Mouse (Mus musculus) embryonic facial prominence, embryonic 12.5 days (tissue): ENCODE measurements around the gene Hcrtr1. TPM values are rescaled to one million over a fixed set of nuclear protein-coding genes. Genes with fewer than 3 reads are reported as not detected.

Experiments
- ATAC-seq: fragments of 200-750 bp; cut with Nextera tagmentation; 2 replicates; pipeline ENCODE4 v1.8.0; 2017; ENCODE audit not compliant: insufficient number of reproducible peaks, insufficient read depth, low FRiP score, low TSS enrichment
- H3K27ac ChIP-seq: fragments of 300-500 bp; sonication (generic); 2 replicates; pipeline ENCODE4 v1.5.1; 2016; ENCODE audit warnings: mild to moderate bottlenecking
- H3K27me3 ChIP-seq: fragments of 300-500 bp; sonication (generic); 2 replicates; pipeline ENCODE4 v1.6.1; 2016; ENCODE audit warnings: mild to moderate bottlenecking, moderate library complexity
- H3K36me3 ChIP-seq: fragments of 300-500 bp; sonication (generic); 2 replicates; pipeline ENCODE4 v1.6.1; 2016; ENCODE audit warnings: mild to moderate bottlenecking
- H3K4me1 ChIP-seq: fragments of 300-500 bp; sonication (generic); 2 replicates; pipeline ENCODE4 v1.6.1; 2016
- H3K4me2 ChIP-seq: fragments of 300-500 bp; sonication (generic); replicated peaks from 2 replicates; pipeline ENCODE4 v1.6.1; 2016; ENCODE audit warnings: mild to moderate bottlenecking, moderate library complexity
- H3K4me3 ChIP-seq: fragments of 300-500 bp; sonication (generic); 2 replicates; pipeline ENCODE4 v1.5.1; 2016; ENCODE audit warnings: mild to moderate bottlenecking
- H3K9ac ChIP-seq: fragments of 300-500 bp; sonication (generic); 2 replicates; pipeline ENCODE4 v1.6.1; 2016; ENCODE audit warnings: mild to moderate bottlenecking, moderate library complexity
- H3K9me3 ChIP-seq: fragments of 300-500 bp; sonication (generic); 2 replicates; pipeline ENCODE4 v1.6.1; 2016; ENCODE audit warnings: mild to moderate bottlenecking, moderate library complexity
- WGBS: fragments of 180-500 bp; shearing (Covaris S2); methylation state at CpG from one replicate; pipeline ENCODE4 v1.1.7; 2016; 5-methylcytosine and 5-hydroxymethylcytosine counted together
- polyA plus RNA-seq: library from polyadenylated mRNA; unstranded; fragments of >200 nt; fragmentation: Nextera tagmentation; extraction: Ambion mirVana; gene quantifications from 2 replicates; pipeline ENCODE4 v1.2.1, GENCODE M21; 2016

Gene Hcrtr1
- polyA plus RNA-seq, 1 experiment from 2014 or later: 0.32 TPM

DNA sequence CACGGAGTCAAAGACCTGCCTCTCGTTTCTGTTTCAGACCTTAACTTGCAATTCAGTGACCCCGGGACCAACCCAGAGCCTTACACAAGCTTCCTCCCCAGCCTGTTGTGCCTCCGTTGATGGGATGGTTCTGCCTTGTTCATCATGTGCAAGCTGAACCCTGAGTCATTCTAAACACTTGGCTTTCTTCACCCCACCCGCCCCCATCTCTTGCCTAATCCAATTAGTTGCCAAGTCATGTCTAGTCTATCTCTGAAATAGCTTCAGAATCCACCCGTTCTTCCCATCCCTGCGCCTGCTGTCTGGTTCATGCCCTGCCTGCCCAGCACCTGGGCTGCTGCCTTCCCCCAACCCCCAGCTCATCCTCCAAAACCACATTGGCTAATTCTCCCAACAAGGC, 26.9 kb downstream of the Hcrtr1 start:
- no peak overlapping the region for H3K4me3 ChIP-seq
- no peaks in the 10 kb centered on the region for H3K27me3 ChIP-seq
- H3K9ac ChIP-seq: no peak overlapping the region
- no peaks in the 10 kb centered on the region; the same call in 1 of the 2 replicates for H3K36me3 ChIP-seq
- H3K27ac ChIP-seq: no peak overlapping the region
- H3K4me2 ChIP-seq: no peak overlapping the region
- no peak for ATAC-seq
- H3K9me3 ChIP-seq: no peaks in the 10 kb centered on the region
- peaks cover 8% of the 10 kb centered on the region for H3K4me1 ChIP-seq
- 84% methylated on average over 7 of the region's 7 CpGs for WGBS

DNA sequence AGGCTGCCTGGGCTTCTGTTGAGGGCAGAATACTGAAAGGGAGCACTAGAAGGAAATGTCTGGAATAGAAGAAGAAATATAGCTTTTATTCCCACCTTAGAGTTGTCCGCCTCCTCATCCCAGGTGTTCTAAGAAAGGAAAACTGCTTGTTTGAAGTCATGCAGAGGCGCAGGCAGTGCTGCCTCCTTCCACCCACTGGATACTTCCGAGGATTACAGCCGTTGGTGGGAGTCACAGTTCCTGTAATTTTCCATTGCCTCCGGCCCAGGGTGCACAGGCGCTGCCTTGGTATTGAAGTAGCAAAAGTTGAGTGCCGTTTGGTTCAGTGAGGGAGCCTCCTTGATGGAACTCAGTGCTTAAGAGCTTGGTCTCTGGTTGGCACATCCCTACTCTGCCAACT, 29.1 kb downstream of the Hcrtr1 start:
- no peak overlapping the region for H3K9ac ChIP-seq
- no peaks in the 10 kb centered on the region; the same call in 1 of the 2 replicates for H3K36me3 ChIP-seq
- no peak overlapping the region for H3K4me3 ChIP-seq
- H3K4me1 ChIP-seq: peaks cover 8% of the 10 kb centered on the region
- no peaks in the 10 kb centered on the region for H3K27me3 ChIP-seq
- WGBS: 83% methylated on average over 7 of the region's 7 CpGs
- no peaks in the 10 kb centered on the region for H3K9me3 ChIP-seq
- ATAC-seq: no peak
- H3K27ac ChIP-seq: no peak overlapping the region
- no peak overlapping the region for H3K4me2 ChIP-seq

DNA sequence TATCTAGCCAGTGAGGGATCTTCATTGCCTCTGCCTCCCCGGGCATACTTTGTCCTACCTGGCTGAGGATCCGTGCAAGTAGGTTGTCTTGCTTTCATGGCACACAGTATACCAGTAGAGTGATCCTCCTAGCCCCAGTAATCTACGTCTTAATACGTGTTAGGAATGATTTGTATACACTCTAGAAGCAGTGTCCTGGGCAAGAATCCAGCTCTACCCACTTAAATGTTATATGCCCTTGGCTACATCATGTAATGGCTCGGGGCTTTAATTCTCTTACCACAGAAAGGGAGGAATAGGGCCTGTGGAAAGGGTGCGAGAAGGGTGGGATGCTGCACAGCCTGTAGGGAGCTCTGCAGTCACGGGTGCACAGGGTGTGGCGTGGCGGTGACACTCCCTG, 29.5 kb downstream of the Hcrtr1 start:
- 93% methylated on average over 9 of the region's 9 CpGs for WGBS
- no peak overlapping the region for H3K9ac ChIP-seq

DNA sequence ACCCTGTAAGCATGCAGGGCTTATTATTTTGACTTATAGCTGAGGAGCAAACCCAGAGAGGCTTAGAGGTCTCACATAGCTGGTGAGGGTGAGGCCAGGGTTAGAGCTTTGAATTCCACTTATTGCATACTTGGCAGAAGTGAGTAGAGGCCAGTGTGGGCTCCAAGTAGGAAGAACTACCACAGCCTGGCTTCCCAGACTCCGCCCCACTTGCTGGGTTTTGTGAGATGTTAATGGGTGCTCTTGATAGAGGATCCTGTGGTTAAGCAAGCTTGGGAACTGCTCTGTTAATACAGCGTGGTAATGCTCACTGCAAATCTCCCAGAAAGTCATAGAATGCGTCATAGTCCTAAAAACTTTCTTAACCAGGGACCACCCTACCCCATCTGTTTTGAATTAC, 30.2 kb downstream of the Hcrtr1 start:
- Histone ChIP-seq H3K9ac (no peak overlapping the region), H3K27ac (no peak overlapping the region), H3K4me1 (peaks cover 8% of the 10 kb centered on the region), H3K4me2 (peak overlapping the region; percentile 76; the same call in 1 of the 2 replicates), H3K4me3 (no peak overlapping the region), H3K27me3 (no peaks in the 10 kb centered on the region), H3K36me3 (no peaks in the 10 kb centered on the region), H3K9me3 (no peaks in the 10 kb centered on the region)
- no peak for ATAC-seq
- 71% methylated on average over 3 of the region's 3 CpGs for WGBS

More for the DNA sequence above, 29.5 kb downstream of the Hcrtr1 start:
- Histone ChIP-seq H3K36me3 (no peaks in the 10 kb centered on the region; the same call in 1 of the 2 replicates), H3K27ac (no peak overlapping the region), H3K4me3 (no peak overlapping the region), H3K9me3 (no peaks in the 10 kb centered on the region), H3K4me2 (no peak overlapping the region), H3K27me3 (no peaks in the 10 kb centered on the region), H3K4me1 (peaks cover 8% of the 10 kb centered on the region)
- no peak for ATAC-seq

DNA sequence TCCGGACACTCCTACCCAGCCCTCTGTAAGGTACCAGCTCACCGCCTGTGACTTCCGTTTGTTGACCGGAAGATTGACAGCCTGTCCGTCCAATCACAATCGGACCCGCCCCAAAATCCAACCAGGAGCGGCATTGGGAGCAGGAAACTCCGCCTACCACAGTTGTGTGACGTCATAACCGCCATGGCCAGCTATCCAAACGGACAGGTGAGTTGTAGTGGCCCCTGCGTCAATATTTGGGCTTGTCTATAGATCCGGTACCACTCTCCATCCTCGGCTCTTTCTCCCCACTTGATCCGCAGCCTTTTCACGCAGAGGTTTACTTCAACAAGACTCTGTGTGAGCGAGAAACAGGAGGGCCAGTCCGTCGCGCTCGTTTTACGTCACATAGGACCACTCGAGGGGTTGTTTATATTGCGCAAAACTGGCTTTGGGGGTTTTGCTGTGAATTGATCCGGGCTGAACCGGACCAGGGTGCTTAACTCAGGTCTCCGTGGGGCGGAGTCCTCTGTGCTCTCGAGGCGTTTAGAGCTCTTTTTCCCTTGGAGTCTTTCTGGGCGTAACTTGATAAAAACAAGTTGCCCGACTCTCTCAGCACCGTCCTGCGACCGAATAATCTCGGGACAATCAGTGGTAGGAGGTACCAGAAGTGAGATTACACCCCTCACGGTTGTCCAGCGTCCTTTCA, 31.6 kb downstream of the Hcrtr1 start:
- H3K9me3 ChIP-seq: no peaks in the 10 kb centered on the region
- H3K4me3 ChIP-seq: peak overlapping the region; percentile 72
- peak overlapping the region; percentile 60 for H3K9ac ChIP-seq
- no peaks in the 10 kb centered on the region for H3K36me3 ChIP-seq
- 1% methylated on average over 39 of the region's 39 CpGs for WGBS
- H3K27me3 ChIP-seq: no peaks in the 10 kb centered on the region
- H3K4me1 ChIP-seq: peaks cover 8% of the 10 kb centered on the region
- peak overlapping the region; percentile 55; the same call in 1 of the 2 replicates for H3K27ac ChIP-seq
- peak overlapping the region; percentile 76 for H3K4me2 ChIP-seq
- peak; percentile 81 for ATAC-seq

DNA sequence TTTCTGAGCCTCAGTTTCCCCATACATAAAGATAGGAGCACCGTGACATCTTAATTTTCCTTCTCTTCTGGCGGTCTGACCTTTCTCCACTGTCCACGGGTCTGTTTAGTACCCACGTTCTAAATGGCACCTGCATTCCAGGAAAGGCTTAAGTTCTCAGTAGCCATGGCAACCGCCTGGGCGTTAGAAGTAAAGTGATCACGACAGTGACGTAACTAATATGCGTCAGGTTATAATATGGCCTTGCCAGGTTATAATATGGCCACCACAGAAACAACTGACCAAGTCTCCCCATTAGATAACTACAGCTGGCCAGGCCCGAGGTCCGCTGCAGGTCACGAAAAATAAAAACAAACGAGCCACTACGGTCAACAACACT, 32.1 kb downstream of the Hcrtr1 start:
- H3K27ac ChIP-seq: peak overlapping the region; percentile 17; the same call in 1 of the 2 replicates
- ATAC-seq: peak; percentile 53; the same call in 1 of the 2 replicates
- peak overlapping the region; percentile 72 for H3K4me3 ChIP-seq
- H3K9ac ChIP-seq: no peak overlapping the region; the same call in 1 of the 2 replicates
- 12% methylated on average over 14 of the region's 14 CpGs for WGBS
- H3K27me3 ChIP-seq: no peaks in the 10 kb centered on the region
- peak overlapping the region; percentile 76 for H3K4me2 ChIP-seq
- no peaks in the 10 kb centered on the region for H3K9me3 ChIP-seq
- H3K4me1 ChIP-seq: peaks cover 13% of the 10 kb centered on the region
- no peaks in the 10 kb centered on the region for H3K36me3 ChIP-seq

DNA sequence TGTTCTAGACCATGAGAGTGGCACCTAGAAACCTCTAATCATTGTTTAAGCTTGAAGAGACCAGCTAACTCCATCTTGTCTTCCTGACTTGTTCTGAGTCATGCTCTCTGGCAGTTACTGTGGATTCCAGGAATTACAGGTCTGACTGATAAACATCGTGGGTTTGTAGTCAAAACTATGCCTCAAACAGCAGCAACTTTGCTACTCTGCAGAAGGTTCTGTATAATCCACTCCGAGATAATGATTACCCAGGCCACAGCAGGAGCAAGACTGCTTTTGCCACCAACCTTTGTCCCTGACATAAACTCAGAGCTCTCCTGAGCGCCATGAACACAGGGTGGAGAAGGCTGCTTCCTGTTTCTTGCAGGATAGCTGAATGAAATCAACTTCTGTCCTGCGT, 34.6 kb downstream of the Hcrtr1 start:
- Histone ChIP-seq H3K9me3 (no peaks in the 10 kb centered on the region), H3K4me3 (no peak overlapping the region), H3K36me3 (no peaks in the 10 kb centered on the region), H3K9ac (no peak overlapping the region), H3K27ac (no peak overlapping the region), H3K4me2 (no peak overlapping the region), H3K4me1 (peaks cover 25% of the 10 kb centered on the region), H3K27me3 (no peaks in the 10 kb centered on the region)
- ATAC-seq: no peak
- 81% methylated on average over 4 of the region's 4 CpGs for WGBS

DNA sequence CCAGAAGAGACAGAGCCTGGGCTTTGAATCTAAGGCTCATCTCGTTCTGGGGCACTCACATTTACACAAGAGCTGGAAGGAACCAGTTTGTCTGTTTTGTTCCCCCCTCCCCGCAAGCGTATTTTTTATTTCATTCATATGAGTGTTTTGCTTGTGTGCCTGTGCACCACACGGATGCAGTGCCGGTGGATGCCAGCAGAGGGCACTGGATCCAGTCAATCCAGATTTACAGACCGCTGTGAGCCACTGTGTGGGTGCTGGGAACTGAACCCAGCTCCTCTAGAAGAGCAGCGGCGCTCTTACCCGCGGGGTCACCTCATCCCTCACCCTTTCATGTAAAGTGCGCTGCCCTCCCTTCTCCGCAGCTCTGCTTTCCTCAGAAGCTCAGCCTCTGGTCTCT, 35.5 kb downstream of the Hcrtr1 start:
- no peak overlapping the region for H3K27ac ChIP-seq
- H3K9me3 ChIP-seq: no peaks in the 10 kb centered on the region
- no peak for ATAC-seq
- no peak overlapping the region for H3K9ac ChIP-seq
- H3K4me1 ChIP-seq: peaks cover 21% of the 10 kb centered on the region
- H3K4me2 ChIP-seq: no peak overlapping the region
- H3K4me3 ChIP-seq: no peak overlapping the region
- peaks cover 3% of the 10 kb centered on the region; the same call in 1 of the 2 replicates for H3K27me3 ChIP-seq
- WGBS: 82% methylated on average over 12 of the region's 12 CpGs
- no peaks in the 10 kb centered on the region for H3K36me3 ChIP-seq

DNA sequence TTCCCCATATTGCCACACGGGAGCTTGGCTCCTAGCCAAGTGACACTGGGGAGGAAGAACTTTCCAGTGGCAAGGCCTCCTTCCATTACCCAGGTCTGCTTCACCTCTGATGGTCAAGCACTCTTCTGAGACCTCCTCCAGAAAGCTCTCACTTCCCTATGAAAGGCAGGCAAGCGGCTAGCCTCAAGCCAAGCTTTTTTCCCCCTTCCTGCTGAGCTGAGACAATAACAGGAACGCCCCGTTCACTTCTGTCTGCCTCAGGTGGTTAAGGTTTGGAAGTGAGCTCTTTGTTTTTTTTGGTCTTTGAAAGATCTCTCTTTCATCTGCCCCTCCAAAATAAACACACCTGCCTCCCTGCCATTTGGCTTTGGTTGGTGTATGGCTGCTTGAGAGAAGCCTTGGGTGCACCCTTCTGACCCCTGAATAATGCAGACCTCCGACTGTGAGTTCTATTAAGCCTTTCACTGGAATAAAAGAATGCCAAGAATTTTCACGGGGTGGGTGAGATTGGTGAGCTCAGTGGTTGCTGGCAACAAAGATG, 37.0 kb downstream of the Hcrtr1 start, which contains the start of gene Pef1:
TSS of gene Pef1 (plus strand) at position 448 of the 541 bp plus-strand sequence.
- Histone ChIP-seq H3K27me3 (peaks cover 3% of the 10 kb centered on the region; the same call in 1 of the 2 replicates), H3K9ac (no peak within 1 kb of the TSS), H3K4me3 (no peak within 1 kb of the TSS), H3K4me1 (peaks cover 17% of the 10 kb centered on the region), H3K36me3 (no peaks in the 10 kb centered on the region), H3K27ac (peak within 1 kb of the TSS; percentile 20; the same call in 1 of the 2 replicates), H3K9me3 (no peaks in the 10 kb centered on the region), H3K4me2 (no peak within 1 kb of the TSS)
- no peak for ATAC-seq
- WGBS: 6% methylated on average over 6 of the region's 6 CpGs

DNA sequence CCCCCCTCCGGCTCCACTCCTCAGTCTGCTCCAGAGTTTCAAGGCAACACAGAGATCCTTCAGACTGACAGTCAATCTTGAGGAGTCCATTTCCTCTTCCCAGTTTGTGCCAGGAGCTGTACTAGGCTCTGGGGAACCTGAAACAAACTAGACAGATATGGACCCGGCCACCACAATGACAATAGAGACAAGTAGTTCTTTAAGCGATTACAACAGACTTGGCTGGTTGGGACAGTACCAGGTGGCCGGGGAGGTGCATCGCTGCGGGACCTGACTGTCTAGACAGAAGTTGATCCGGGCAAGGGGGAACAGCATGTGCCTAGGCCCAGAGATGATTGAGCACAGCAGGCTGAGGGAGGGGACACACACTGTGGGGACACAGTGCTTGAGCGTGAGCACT, 38.0 kb downstream of the Hcrtr1 start:
- Histone ChIP-seq H3K9me3 (no peaks in the 10 kb centered on the region), H3K9ac (no peak overlapping the region), H3K4me1 (peaks cover 17% of the 10 kb centered on the region), H3K36me3 (no peaks in the 10 kb centered on the region), H3K27me3 (peaks cover 6% of the 10 kb centered on the region; the same call in 1 of the 2 replicates), H3K4me2 (no peak overlapping the region), H3K4me3 (no peak overlapping the region), H3K27ac (0 out of 2 replicates have a peak overlapping the region, but pooled peaks have one; percentile 20)
- WGBS: 24% methylated on average over 8 of the region's 8 CpGs
- no peak for ATAC-seq

DNA sequence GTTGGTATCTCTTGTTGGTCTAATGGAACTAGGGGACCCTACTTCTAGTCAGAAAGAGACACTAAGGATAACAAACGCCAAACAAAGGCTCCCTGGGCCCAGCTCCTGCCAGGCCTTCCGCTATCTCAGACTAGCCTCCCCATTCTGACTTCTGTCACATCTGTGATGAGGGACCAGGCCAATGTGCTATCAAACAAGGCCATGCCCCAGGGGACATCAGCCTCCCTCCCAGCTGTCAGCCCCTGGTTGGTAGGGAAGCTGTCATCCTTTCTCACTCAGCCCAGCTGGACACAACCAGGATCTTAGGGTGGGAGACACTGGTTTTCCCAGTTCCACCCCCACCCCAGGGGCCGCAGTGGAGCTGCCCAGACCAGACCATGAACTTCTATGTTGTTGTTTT, 44.0 kb downstream of the Hcrtr1 start:
- Histone ChIP-seq H3K9ac (no peak overlapping the region), H3K4me3 (no peak overlapping the region), H3K36me3 (no peaks in the 10 kb centered on the region), H3K9me3 (no peaks in the 10 kb centered on the region), H3K4me1 (peaks cover 2% of the 10 kb centered on the region; the same call in 1 of the 2 replicates), H3K27ac (no peak overlapping the region), H3K4me2 (no peak overlapping the region), H3K27me3 (peaks cover 7% of the 10 kb centered on the region; the same call in 1 of the 2 replicates)
- WGBS: 44% methylated on average over 3 of the region's 3 CpGs
- ATAC-seq: no peak

DNA sequence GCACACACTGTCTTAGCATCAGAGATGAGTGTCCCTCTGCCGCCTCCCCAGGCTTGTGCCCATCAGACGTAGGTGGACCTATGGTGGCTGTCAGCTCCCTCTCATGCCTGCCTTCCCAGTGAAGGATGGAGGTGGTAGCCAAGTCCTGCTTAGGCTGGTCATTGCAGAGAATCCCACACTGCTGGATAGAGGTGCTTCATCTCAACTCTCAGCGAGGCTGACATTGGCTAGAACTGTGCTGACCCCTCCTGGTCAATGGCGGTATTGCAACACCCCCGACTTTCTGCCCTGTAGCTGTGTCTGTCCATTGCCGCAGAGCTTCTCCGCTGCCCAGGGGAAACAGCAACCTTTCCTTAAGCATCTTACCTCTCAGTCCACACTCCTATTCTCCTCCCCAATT, 51.9 kb downstream of the Hcrtr1 start:
- 0 out of 2 replicates have a peak, but pooled peaks have one; percentile 54 for ATAC-seq
- no peaks in the 10 kb centered on the region for H3K36me3 ChIP-seq
- H3K27me3 ChIP-seq: peaks cover 18% of the 10 kb centered on the region; the same call in 1 of the 2 replicates
- H3K9ac ChIP-seq: no peak overlapping the region
- H3K4me1 ChIP-seq: peaks cover 5% of the 10 kb centered on the region
- 9% methylated on average over 7 of the region's 7 CpGs for WGBS
- no peak overlapping the region for H3K4me2 ChIP-seq
- no peak overlapping the region for H3K27ac ChIP-seq
- H3K9me3 ChIP-seq: no peaks in the 10 kb centered on the region
- no peak overlapping the region for H3K4me3 ChIP-seq
